Mouse (Mus musculus) liver, adult (tissue): ENCODE measurements around the gene Vmn1r72.
"Not testable (repeated sequence)": the region's sequence is repeated elsewhere in the genome, so short reads cannot be mapped to it uniquely, and the experiment has no call there.

ENCODE experiments used
- GATA4 ChIP-seq: IDR thresholded peaks from 2 replicates; pipeline ENCODE4 v1.6.1; 2014; ENCODE audit warnings: mild to moderate bottlenecking, low read length; ENCODE audit not compliant: insufficient replicate concordance

Gene Vmn1r72

DNA sequence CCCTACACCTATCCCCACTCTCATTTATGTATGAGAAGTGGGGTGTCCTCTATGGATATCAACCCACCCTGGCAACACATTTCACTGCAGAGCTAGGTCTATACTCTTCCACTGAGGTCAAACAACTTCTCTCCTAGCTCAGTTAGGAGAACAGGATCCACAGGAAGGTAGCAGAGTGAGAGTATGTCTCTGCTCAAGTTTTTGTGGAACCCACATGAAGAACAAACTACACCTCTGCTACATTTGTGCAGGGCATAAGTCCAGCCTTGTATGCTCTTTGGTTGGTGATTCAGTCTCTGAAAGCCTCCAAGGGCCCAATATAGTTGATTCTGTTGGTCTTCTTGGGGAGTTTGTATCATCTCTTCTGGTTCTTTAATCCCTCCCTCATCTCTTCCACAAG, at the start of gene Vmn1r72:
TSS of gene Vmn1r72 (minus strand) at position 101 of the 400 bp plus-strand sequence.
- TF ChIP-seq GATA4: not testable (repeated sequence)
